Mouse (Mus musculus) left cerebral cortex, postnatal 10 days (tissue): ENCODE data around the gene Fam131c. TPM values are rescaled to one million over a fixed set of nuclear protein-coding genes. Genes with fewer than 3 reads are reported as not detected.

ENCODE experiments used
- DNase-seq, 2 experiments: peaks; one replicate each; pipeline ENCODE4 v3.0.0; 2021 to 2022; ENCODE audit warnings: low spot score in 2 of 2, mixed read lengths in 1 of 2; ENCODE audit errors: extremely low spot score in 1 of 2
- intact Hi-C: fragments of 180-260 bp; cut with DNase I; formaldehyde crosslinking; loops from one replicate; pipeline ENCODE4 v1.15.1; 2025
- total RNA-seq, 2 experiments: library from RNA; stranded (reverse); gene quantifications; 2 replicates each; pipeline ENCODE4 v1.2.3; 2021

The Fam131c gene
- total RNA-seq, 2 experiments from 2014 or later, result 10.8 to 12.1 TPM

- DNase-seq, result no peak
- intact Hi-C loops, result no loop called here
Observed at GRCm38 (mm10) chr4:141397861-141398260, 29.8 kb downstream of the Fam131c start.

- intact Hi-C loops, result no loop called here
- DNase-seq, result no peak
Observed at GRCm38 (mm10) chr4:141398545-141398944, 30.5 kb downstream of the Fam131c start, which contains the start of gene Clcnka. Gene Clcnka (minus strand): TSS chr4:141398724.

- no peak for DNase-seq
- intact Hi-C loops, result no loop called here
Observed at GRCm38 (mm10) chr4:141400171-141400570, 32.2 kb downstream of the Fam131c start.

- peak; percentile 85 to 88 for DNase-seq
- intact Hi-C loops, result no loop called here
Observed at GRCm38 (mm10) chr4:141404518-141405313, 36.7 kb downstream of the Fam131c start.

GRCm38 (mm10) chr4:141405314-141405622 is 37.2 kb downstream of the Fam131c start:
- no peak for DNase-seq
- intact Hi-C loops, result no loop called here

- DNase-seq, result no peak
- intact Hi-C loops, result loop anchor here (2.0 kb wide), 1 partner anchor 168 kb away; no protein-coding TSS in a partner anchor
Observed at GRCm38 (mm10) chr4:141406516-141407299, 38.7 kb downstream of the Fam131c start.

- DNase-seq, result no peak
- intact Hi-C loops, result no loop called here
Observed at GRCm38 (mm10) chr4:141408577-141408976, 40.6 kb downstream of the Fam131c start.

- no peak for DNase-seq
- intact Hi-C loops, result no loop called here
Observed at GRCm38 (mm10) chr4:141411430-141411992, 43.5 kb downstream of the Fam131c start.

GRCm38 (mm10) chr4:141415924-141416323 is 47.9 kb downstream of the Fam131c start, which contains the start of gene Clcnkb:
Gene Clcnkb (minus strand): TSS chr4:141416014.
- intact Hi-C loops, result no loop called here
- peak in 1 of 2 experiments; percentile 15 for DNase-seq

GRCm38 (mm10) chr4:141419398-141420191 is 51.6 kb downstream of the Fam131c start:
- no peak for DNase-seq
- intact Hi-C loops, result no loop called here

- no peak for DNase-seq
- intact Hi-C loops, result no loop called here
Observed at GRCm38 (mm10) chr4:141420192-141420829, 52.3 kb downstream of the Fam131c start, which contains the start of gene Hspb7. Gene Hspb7 (plus strand): TSS chr4:141420779.

- DNase-seq, result no peak
- intact Hi-C loops, result no loop called here
Observed at GRCm38 (mm10) chr4:141420886-141421285, 52.9 kb downstream of the Fam131c start.

- DNase-seq, result peak in 1 of 2 experiments; percentile 59
- intact Hi-C loops, result no loop called here
Observed at GRCm38 (mm10) chr4:141421423-141421822, 53.4 kb downstream of the Fam131c start.

- no peak for DNase-seq
- intact Hi-C loops, result no loop called here
Observed at GRCm38 (mm10) chr4:141422841-141423240, 54.8 kb downstream of the Fam131c start.

GRCm38 (mm10) chr4:141423288-141423687 is 55.3 kb downstream of the Fam131c start:
- intact Hi-C loops, result no loop called here

GRCm38 (mm10) chr4:141423691-141424431 is 55.8 kb downstream of the Fam131c start:
- intact Hi-C loops, result no loop called here
- DNase-seq, result no peak

More at GRCm38 (mm10) chr4:141423288-141423687, 55.3 kb downstream of the Fam131c start:
- no peak for DNase-seq
